ENCODE assay signal across 16 mouse cellular contexts in the genomic region with DNA sequence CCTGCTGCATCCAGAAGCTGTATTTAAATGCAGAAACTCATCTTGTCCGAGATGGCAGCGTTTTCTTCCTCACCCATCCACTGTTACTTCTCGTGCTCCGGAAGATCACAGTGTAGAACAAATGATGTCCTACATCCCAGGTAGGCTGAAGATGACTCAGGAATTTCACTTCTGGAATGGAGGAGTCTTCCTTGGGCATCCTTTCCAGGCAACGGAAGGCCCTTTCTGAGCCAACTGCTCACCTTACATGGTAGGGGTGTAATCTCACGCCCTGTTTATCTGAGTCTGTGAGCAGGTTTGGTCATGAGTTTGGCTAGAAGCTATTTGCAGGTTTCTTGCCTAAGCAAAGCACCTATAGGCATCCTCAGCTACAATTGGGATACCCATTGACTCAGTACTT.
"Had no signal": no experiment of that assay in that cellular context is flagged by ENCODE, and none has a peak within 500 bp of the region (broad histone marks: within the 10 kb centered on the region; RNA-seq: fewer than 3 reads in every experiment).

No protein-coding gene starts in this region.

- DNase-seq: retina, postnatal 1 day; right cerebral cortex, adult 18-20 months; right cerebral cortex, postnatal 14 days; right cerebral cortex, postnatal 25 days; right cerebral cortex, postnatal 4 days; spleen, adult 18-20 months; thymus, adult 18-20 months; thymus, adult 2 months; thymus, postnatal 14 days; thymus, postnatal 25 days; thymus, postnatal 36 days; thymus, postnatal 4 days had no signal

- H3K27me3 ChIP-seq: neural tube, embryonic 13.5 days; neural tube, embryonic 15.5 days; stomach, embryonic 15.5 days had no signal

- H3K4me3 ChIP-seq: neural tube, embryonic 13.5 days; neural tube, embryonic 15.5 days; stomach, embryonic 15.5 days had no signal

- H3K36me3 ChIP-seq: neural tube, embryonic 13.5 days; neural tube, embryonic 15.5 days; stomach, embryonic 15.5 days had no signal

- H3K4me2 ChIP-seq: neural tube, embryonic 13.5 days; neural tube, embryonic 15.5 days; stomach, embryonic 15.5 days had no signal

- H3K9me3 ChIP-seq: neural tube, embryonic 13.5 days; neural tube, embryonic 15.5 days; stomach, embryonic 15.5 days had no signal

- H3K9ac ChIP-seq: neural tube, embryonic 13.5 days; neural tube, embryonic 15.5 days; stomach, embryonic 15.5 days had no signal

- H3K27ac ChIP-seq: neural tube, embryonic 13.5 days; neural tube, embryonic 15.5 days; stomach, embryonic 15.5 days; stomach, postnatal 0 days had no signal

- H3K4me1 ChIP-seq: neural tube, embryonic 13.5 days; neural tube, embryonic 15.5 days had no signal
